Mouse (Mus musculus) liver, adult 2 months (tissue): ENCODE measurements around the gene Myrip. TPM values are rescaled to one million over a fixed set of nuclear protein-coding genes. Genes with fewer than 3 reads are reported as not detected.

ENCODE experiments used
- DNase-seq: peaks from one replicate; pipeline ENCODE4 v3.0.0-alpha.2; 2011; ENCODE audit warnings: low read depth, low spot score; ENCODE audit errors: extremely low read depth
- H3K27ac ChIP-seq: fragments of 200-500 bp; replicated peaks from 2 replicates; pipeline ENCODE4 v1.5.1; 2012; ENCODE audit warnings: low read depth, mild to moderate bottlenecking, control low read depth, inconsistent platforms, low read length; ENCODE audit not compliant: insufficient read depth
- H3K27me3 ChIP-seq: fragments of 200-500 bp; 2 replicates; pipeline ENCODE4 v1.6.1; 2012; ENCODE audit warnings: mild to moderate bottlenecking, moderate library complexity, low read length, inconsistent platforms; ENCODE audit not compliant: control insufficient read depth, insufficient read depth
- H3K36me3 ChIP-seq: fragments of 200-500 bp; 2 replicates; pipeline ENCODE4 v1.6.1; 2012; ENCODE audit warnings: low read length, inconsistent platforms; ENCODE audit not compliant: control insufficient read depth, insufficient read depth
- H3K4me1 ChIP-seq: fragments of 200-500 bp; 2 replicates; pipeline ENCODE4 v1.6.1; 2011; ENCODE audit warnings: low read length; ENCODE audit not compliant: control insufficient read depth, insufficient read depth
- H3K4me3 ChIP-seq: fragments of 200-500 bp; 2 replicates; pipeline ENCODE4 v1.5.1; 2011; ENCODE audit warnings: low read depth, mild to moderate bottlenecking, control low read depth, low read length, moderate library complexity; ENCODE audit not compliant: insufficient read depth
- H3K79me2 ChIP-seq: fragments of 200-500 bp; 2 replicates; pipeline ENCODE4 v1.6.1; 2012; ENCODE audit warnings: inconsistent platforms, mild to moderate bottlenecking, low read length, moderate library complexity; ENCODE audit not compliant: control insufficient read depth, insufficient read depth
- H3K9ac ChIP-seq: fragments of 200-500 bp; 2 replicates; pipeline ENCODE4 v1.6.1; 2012; ENCODE audit warnings: low read depth, mild to moderate bottlenecking, control low read depth, inconsistent platforms, low read length
- CTCF ChIP-seq: fragments of 200-500 bp; IDR thresholded peaks from 2 replicates; pipeline ENCODE4 v1.5.1; 2011; ENCODE audit warnings: low read depth, low read length, control low read depth
- POLR2A ChIP-seq: fragments of 200-500 bp; IDR thresholded peaks from 2 replicates; pipeline ENCODE4 v1.6.1; 2011; ENCODE audit warnings: low read length, control low read depth; ENCODE audit not compliant: insufficient read depth; ENCODE audit errors: extremely low read depth
- WGBS: fragments of 180-500 bp; shearing (Covaris S2); methylation state at CpG from one replicate; pipeline ENCODE4 v1.1.7; 2018; 5-methylcytosine and 5-hydroxymethylcytosine counted together
- polyA plus RNA-seq: library from polyadenylated mRNA; depleted of rRNA; stranded (reverse); fragments of >200 nt; gene quantifications from 2 replicates; pipeline ENCODE4 v1.2.3, GENCODE M21; 2012
- total RNA-seq: library from RNA; depleted of rRNA; stranded (reverse); fragments of >200 nt; gene quantifications from 2 replicates; pipeline ENCODE4 v1.2.3, GENCODE M21; 2014

Myrip gene
- total and polyA plus RNA-seq, 2 experiments = 0.09 to 0.28 TPM

GRCm38 (mm10) chr9:120402368-120402767, 101.1 kb downstream of the Myrip start:
- H3K27me3 ChIP-seq = no peaks in the 10 kb centered on the region
- no peak overlapping the region for H3K9ac ChIP-seq
- H3K79me2 ChIP-seq = no peaks in the 10 kb centered on the region
- no peak overlapping the region for H3K4me3 ChIP-seq
- no peaks in the 10 kb centered on the region for H3K36me3 ChIP-seq
- no peaks in the 10 kb centered on the region for H3K4me1 ChIP-seq
- WGBS = 79% methylated on average over 3 of the region's 3 CpGs
- TF ChIP-seq POLR2A = no peak
- TF ChIP-seq CTCF = no peak
- DNase-seq = no peak
- no peak overlapping the region for H3K27ac ChIP-seq

DNA sequence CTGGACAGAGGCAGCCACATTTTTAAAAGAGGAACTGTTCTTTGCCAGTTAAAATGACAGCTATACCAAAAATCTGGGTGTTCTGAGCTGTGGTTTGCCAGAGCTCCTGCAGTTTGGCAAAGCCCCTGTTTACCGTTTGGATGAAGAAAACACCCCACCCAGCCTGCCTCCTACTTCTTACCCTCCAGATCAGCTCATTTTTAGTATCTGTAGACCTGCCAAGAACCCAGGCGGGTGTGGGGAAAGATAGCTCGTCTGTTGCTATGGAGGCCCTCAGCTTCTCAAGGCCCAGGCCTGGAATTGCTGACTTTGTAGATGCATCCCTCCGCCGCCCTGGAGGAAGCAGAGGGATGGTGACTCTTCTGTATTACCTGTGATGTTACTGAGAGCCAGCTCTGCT, 102.3 kb downstream of the Myrip start:
- 78% methylated on average over 5 of the region's 5 CpGs for WGBS
- no peak for TF ChIP-seq CTCF
- TF ChIP-seq POLR2A = no peak
- Histone ChIP-seq H3K79me2 (no peaks in the 10 kb centered on the region), H3K27ac (no peak overlapping the region), H3K27me3 (no peaks in the 10 kb centered on the region), H3K9ac (no peak overlapping the region), H3K4me1 (no peaks in the 10 kb centered on the region), H3K36me3 (no peaks in the 10 kb centered on the region), H3K4me3 (no peak overlapping the region)
- DNase-seq = no peak

GRCm38 (mm10) chr9:120409663-120410181, 108.4 kb downstream of the Myrip start:
- no peak for DNase-seq
- H3K27ac ChIP-seq = no peak overlapping the region
- no peaks in the 10 kb centered on the region for H3K4me1 ChIP-seq
- no peak for TF ChIP-seq POLR2A
- no peak for TF ChIP-seq CTCF
- no peak overlapping the region for H3K4me3 ChIP-seq
- no peaks in the 10 kb centered on the region for H3K36me3 ChIP-seq
- H3K79me2 ChIP-seq = no peaks in the 10 kb centered on the region
- no peaks in the 10 kb centered on the region for H3K27me3 ChIP-seq
- no peak overlapping the region for H3K9ac ChIP-seq
- WGBS = 77% methylated on average over 17 of the region's 17 CpGs

GRCm38 (mm10) chr9:120410421-120410820, 109.1 kb downstream of the Myrip start:
- DNase-seq = peak; percentile 43
- no peaks in the 10 kb centered on the region for H3K4me1 ChIP-seq
- H3K79me2 ChIP-seq = no peaks in the 10 kb centered on the region
- H3K36me3 ChIP-seq = no peaks in the 10 kb centered on the region
- no peak overlapping the region for H3K9ac ChIP-seq
- TF ChIP-seq POLR2A = no peak
- TF ChIP-seq CTCF = peak; percentile 77
- H3K27me3 ChIP-seq = no peaks in the 10 kb centered on the region
- H3K4me3 ChIP-seq = no peak overlapping the region
- WGBS = 16% methylated on average over 5 of the region's 5 CpGs
- no peak overlapping the region for H3K27ac ChIP-seq

GRCm38 (mm10) chr9:120415504-120415903, 114.2 kb downstream of the Myrip start:
- peak; percentile 69 for DNase-seq
- Histone ChIP-seq H3K4me1 (no peaks in the 10 kb centered on the region), H3K27ac (no peak overlapping the region), H3K79me2 (no peaks in the 10 kb centered on the region), H3K4me3 (no peak overlapping the region), H3K9ac (no peak overlapping the region), H3K36me3 (no peaks in the 10 kb centered on the region), H3K27me3 (no peaks in the 10 kb centered on the region)
- WGBS = 3% methylated on average over 7 of the region's 7 CpGs
- peak; percentile 74 for TF ChIP-seq CTCF
- no peak for TF ChIP-seq POLR2A

GRCm38 (mm10) chr9:120416151-120416550, 114.8 kb downstream of the Myrip start:
- no peaks in the 10 kb centered on the region for H3K36me3 ChIP-seq
- 89% methylated on average over 5 of the region's 5 CpGs for WGBS
- TF ChIP-seq POLR2A (no peak), CTCF (no peak)
- DNase-seq = no peak
- H3K4me1 ChIP-seq = no peaks in the 10 kb centered on the region
- no peaks in the 10 kb centered on the region for H3K27me3 ChIP-seq
- H3K79me2 ChIP-seq = no peaks in the 10 kb centered on the region
- H3K9ac ChIP-seq = no peak overlapping the region
- no peak overlapping the region for H3K4me3 ChIP-seq
- H3K27ac ChIP-seq = no peak overlapping the region
